Mouse (Mus musculus) embryonic facial prominence, embryonic 15.5 days (tissue): ENCODE results near the gene 2900026A02Rik. TPM values are rescaled to one million over a fixed set of nuclear protein-coding genes. Genes with fewer than 3 reads are reported as not detected.

Source experiments
- ATAC-seq: fragments of 200-750 bp; cut with Nextera tagmentation; 2 replicates; pipeline ENCODE4 v1.8.0; 2017; ENCODE audit warnings: low read depth, moderate TSS enrichment; ENCODE audit not compliant: insufficient number of reproducible peaks, low FRiP score, low TSS enrichment
- H3K27ac ChIP-seq: fragments of 300-500 bp; sonication (generic); replicated peaks from 2 replicates; pipeline ENCODE4 v1.5.1; 2015; ENCODE audit warnings: mild to moderate bottlenecking, inconsistent platforms
- H3K27me3 ChIP-seq: fragments of 300-500 bp; sonication (generic); 2 replicates; pipeline ENCODE4 v1.6.1; 2015; ENCODE audit warnings: inconsistent platforms
- H3K36me3 ChIP-seq: fragments of 300-500 bp; sonication (generic); 2 replicates; pipeline ENCODE4 v1.6.1; 2015; ENCODE audit warnings: mild to moderate bottlenecking, inconsistent platforms
- H3K4me1 ChIP-seq: fragments of 300-500 bp; sonication (generic); 2 replicates; pipeline ENCODE4 v1.6.1; 2015; ENCODE audit warnings: inconsistent platforms
- H3K4me2 ChIP-seq: fragments of 300-500 bp; sonication (generic); replicated peaks from 2 replicates; pipeline ENCODE4 v1.6.1; 2015; ENCODE audit warnings: mild to moderate bottlenecking, inconsistent platforms
- H3K4me3 ChIP-seq: fragments of 300-500 bp; sonication (generic); replicated peaks from 2 replicates; pipeline ENCODE4 v1.5.1; 2015; ENCODE audit warnings: mild to moderate bottlenecking, inconsistent platforms
- H3K9ac ChIP-seq: fragments of 300-500 bp; sonication (generic); 2 replicates; pipeline ENCODE4 v1.6.1; 2015; ENCODE audit warnings: inconsistent platforms
- H3K9me3 ChIP-seq: fragments of 300-500 bp; sonication (generic); replicated peaks from 2 replicates; pipeline ENCODE4 v1.6.1; 2016; ENCODE audit warnings: inconsistent platforms
- WGBS: fragments of 180-500 bp; shearing (Covaris S2); methylation state at CpG from one replicate; pipeline ENCODE4 v1.1.7; 2015; 5-methylcytosine and 5-hydroxymethylcytosine counted together
- polyA plus RNA-seq: library from polyadenylated mRNA; unstranded; fragments of >200 nt; fragmentation: Nextera tagmentation; extraction: Ambion mirVana; gene quantifications from 2 replicates; pipeline ENCODE4 v1.2.1, GENCODE M21; 2015

The 2900026A02Rik gene
- polyA plus RNA-seq, 1 experiment from 2014 or later: 14.2 TPM

- ATAC-seq: no peak
- H3K9ac ChIP-seq: no peak overlapping the region
- H3K9me3 ChIP-seq: 0 out of 2 replicates have a peak, but pooled peaks cover 5% of the 10 kb centered on the region
- H3K36me3 ChIP-seq: no peaks in the 10 kb centered on the region
- no peak overlapping the region for H3K4me2 ChIP-seq
- H3K27ac ChIP-seq: no peak overlapping the region
- no peak overlapping the region for H3K4me3 ChIP-seq
- H3K4me1 ChIP-seq: no peaks in the 10 kb centered on the region
- 80% methylated on average over 10 of the region's 10 CpGs for WGBS
- H3K27me3 ChIP-seq: no peaks in the 10 kb centered on the region
Measured at GRCm38 (mm10) chr5:113171968-113172578, 49.0 kb downstream of the 2900026A02Rik start.

GRCm38 (mm10) chr5:113170064-113170754 is 50.8 kb downstream of the 2900026A02Rik start:
- H3K4me1 ChIP-seq: peaks cover 2% of the 10 kb centered on the region
- H3K27me3 ChIP-seq: no peaks in the 10 kb centered on the region
- ATAC-seq: no peak
- H3K36me3 ChIP-seq: no peaks in the 10 kb centered on the region
- no peak overlapping the region for H3K27ac ChIP-seq
- no peak overlapping the region for H3K4me2 ChIP-seq
- H3K9ac ChIP-seq: no peak overlapping the region
- no peak overlapping the region for H3K4me3 ChIP-seq
- WGBS: 84% methylated on average over 11 of the region's 11 CpGs
- no peaks in the 10 kb centered on the region for H3K9me3 ChIP-seq

GRCm38 (mm10) chr5:113167733-113168132 is 53.3 kb downstream of the 2900026A02Rik start:
- no peak for ATAC-seq
- Histone ChIP-seq H3K9me3 (no peaks in the 10 kb centered on the region), H3K9ac (no peak overlapping the region), H3K27ac (no peak overlapping the region), H3K4me2 (no peak overlapping the region), H3K36me3 (no peaks in the 10 kb centered on the region), H3K4me3 (no peak overlapping the region), H3K4me1 (peaks cover 25% of the 10 kb centered on the region), H3K27me3 (no peaks in the 10 kb centered on the region)
- WGBS: 38% methylated on average over 2 of the region's 2 CpGs

GRCm38 (mm10) chr5:113165481-113165880 is 55.6 kb downstream of the 2900026A02Rik start:
- 30% methylated on average over 11 of the region's 11 CpGs for WGBS

GRCm38 (mm10) chr5:113164873-113165441 is 56.1 kb downstream of the 2900026A02Rik start:
- ATAC-seq: peak; percentile 78
- Histone ChIP-seq H3K9ac (no peak overlapping the region), H3K27me3 (no peaks in the 10 kb centered on the region), H3K4me1 (peaks cover 52% of the 10 kb centered on the region), H3K4me2 (peak overlapping the region; percentile 2; the same call in 1 of the 2 replicates), H3K36me3 (no peaks in the 10 kb centered on the region), H3K4me3 (no peak overlapping the region), H3K27ac (peak overlapping the region; percentile 77), H3K9me3 (no peaks in the 10 kb centered on the region)
- WGBS: 8% methylated on average over 16 of the region's 16 CpGs

More at GRCm38 (mm10) chr5:113165481-113165880, 55.6 kb downstream of the 2900026A02Rik start:
- Histone ChIP-seq H3K27me3 (no peaks in the 10 kb centered on the region), H3K27ac (peak overlapping the region; percentile 77), H3K4me2 (no peak overlapping the region), H3K4me1 (peaks cover 46% of the 10 kb centered on the region), H3K9me3 (no peaks in the 10 kb centered on the region), H3K4me3 (no peak overlapping the region), H3K9ac (no peak overlapping the region), H3K36me3 (no peaks in the 10 kb centered on the region)
- no peak for ATAC-seq

GRCm38 (mm10) chr5:113164448-113164847 is 56.6 kb downstream of the 2900026A02Rik start:
- Histone ChIP-seq H3K27me3 (no peaks in the 10 kb centered on the region), H3K4me2 (peak overlapping the region; percentile 2; the same call in 1 of the 2 replicates), H3K36me3 (no peaks in the 10 kb centered on the region), H3K9ac (no peak overlapping the region), H3K9me3 (no peaks in the 10 kb centered on the region), H3K27ac (peak overlapping the region; percentile 55; the same call in 1 of the 2 replicates), H3K4me1 (peaks cover 54% of the 10 kb centered on the region), H3K4me3 (no peak overlapping the region)
- peak; percentile 20 for ATAC-seq
- 24% methylated on average over 9 of the region's 9 CpGs for WGBS

GRCm38 (mm10) chr5:113163116-113163515 is 57.9 kb downstream of the 2900026A02Rik start:
- H3K4me1 ChIP-seq: peaks cover 67% of the 10 kb centered on the region
- WGBS: 2% methylated on average over 12 of the region's 13 CpGs
- peak overlapping the region; percentile 68 for H3K4me2 ChIP-seq
- no peaks in the 10 kb centered on the region for H3K36me3 ChIP-seq
- no peak for ATAC-seq
- H3K9me3 ChIP-seq: no peaks in the 10 kb centered on the region
- H3K27ac ChIP-seq: no peak overlapping the region
- no peaks in the 10 kb centered on the region for H3K27me3 ChIP-seq
- H3K9ac ChIP-seq: no peak overlapping the region
- peak overlapping the region; percentile 38 for H3K4me3 ChIP-seq

GRCm38 (mm10) chr5:113162699-113163098 is 58.3 kb downstream of the 2900026A02Rik start:
- no peak overlapping the region for H3K9ac ChIP-seq
- no peaks in the 10 kb centered on the region for H3K9me3 ChIP-seq
- H3K4me1 ChIP-seq: peaks cover 71% of the 10 kb centered on the region
- no peaks in the 10 kb centered on the region for H3K36me3 ChIP-seq
- WGBS: 6% methylated on average over 9 of the region's 9 CpGs
- H3K27me3 ChIP-seq: no peaks in the 10 kb centered on the region
- H3K27ac ChIP-seq: no peak overlapping the region
- peak overlapping the region; percentile 68 for H3K4me2 ChIP-seq
- ATAC-seq: no peak
- peak overlapping the region; percentile 38 for H3K4me3 ChIP-seq

GRCm38 (mm10) chr5:113161576-113161975 is 59.5 kb downstream of the 2900026A02Rik start:
- no peak for ATAC-seq
- H3K9ac ChIP-seq: no peak overlapping the region
- H3K4me1 ChIP-seq: peaks cover 79% of the 10 kb centered on the region
- WGBS: 68% methylated on average over 6 of the region's 6 CpGs
- H3K27me3 ChIP-seq: no peaks in the 10 kb centered on the region
- no peak overlapping the region for H3K4me3 ChIP-seq
- H3K4me2 ChIP-seq: no peak overlapping the region
- no peak overlapping the region for H3K27ac ChIP-seq
- no peaks in the 10 kb centered on the region for H3K36me3 ChIP-seq
- no peaks in the 10 kb centered on the region for H3K9me3 ChIP-seq

GRCm38 (mm10) chr5:113160320-113160719 is 60.7 kb downstream of the 2900026A02Rik start:
- WGBS: 62% methylated on average over 10 of the region's 10 CpGs
- H3K36me3 ChIP-seq: no peaks in the 10 kb centered on the region
- H3K27ac ChIP-seq: no peak overlapping the region
- no peak overlapping the region for H3K4me3 ChIP-seq
- no peaks in the 10 kb centered on the region for H3K9me3 ChIP-seq
- H3K27me3 ChIP-seq: no peaks in the 10 kb centered on the region
- peaks cover 78% of the 10 kb centered on the region for H3K4me1 ChIP-seq
- no peak overlapping the region for H3K4me2 ChIP-seq
- ATAC-seq: no peak
- H3K9ac ChIP-seq: no peak overlapping the region

GRCm38 (mm10) chr5:113158759-113159355 is 62.2 kb downstream of the 2900026A02Rik start:
- H3K4me3 ChIP-seq: no peak overlapping the region
- no peak for ATAC-seq
- no peak overlapping the region for H3K4me2 ChIP-seq
- peaks cover 75% of the 10 kb centered on the region for H3K4me1 ChIP-seq
- no peak overlapping the region for H3K9ac ChIP-seq
- no peaks in the 10 kb centered on the region for H3K27me3 ChIP-seq
- WGBS: 43% methylated on average over 8 of the region's 8 CpGs
- H3K27ac ChIP-seq: peak overlapping the region; percentile 72; the same call in 1 of the 2 replicates
- H3K36me3 ChIP-seq: no peaks in the 10 kb centered on the region
- H3K9me3 ChIP-seq: no peaks in the 10 kb centered on the region
